Mouse (Mus musculus) liver, embryonic 13.5 days (tissue): ENCODE results near the gene Zfp462. TPM values are rescaled to one million over a fixed set of nuclear protein-coding genes. Genes with fewer than 3 reads are reported as not detected.

Experiments used
- ATAC-seq: fragments of 200-750 bp; cut with Nextera tagmentation; 2 replicates; pipeline ENCODE4 v1.8.0; 2017; ENCODE audit warnings: low read depth, mild to moderate bottlenecking, moderate number of reproducible peaks, moderate library complexity
- DNase-seq: peaks from one replicate; pipeline ENCODE4 v3.0.0; 2022
- H3K27ac ChIP-seq: fragments of 300-500 bp; sonication (generic); 2 replicates; pipeline ENCODE4 v1.5.1; 2015; ENCODE audit warnings: moderate library complexity, mild to moderate bottlenecking, inconsistent platforms
- H3K27me3 ChIP-seq: fragments of 300-500 bp; sonication (generic); 2 replicates; pipeline ENCODE4 v1.6.1; 2015; ENCODE audit warnings: mild to moderate bottlenecking, inconsistent platforms
- H3K36me3 ChIP-seq: fragments of 300-500 bp; sonication (generic); 2 replicates; pipeline ENCODE4 v1.6.1; 2015; ENCODE audit warnings: mild to moderate bottlenecking, inconsistent platforms
- H3K4me1 ChIP-seq: fragments of 300-500 bp; sonication (generic); replicated peaks from 2 replicates; pipeline ENCODE4 v1.6.1; 2015; ENCODE audit warnings: inconsistent platforms
- H3K4me2 ChIP-seq: fragments of 300-500 bp; sonication (generic); 2 replicates; pipeline ENCODE4 v1.6.1; 2015; ENCODE audit warnings: inconsistent platforms, mild to moderate bottlenecking, moderate library complexity
- H3K4me3 ChIP-seq: fragments of 300-500 bp; sonication (generic); replicated peaks from 2 replicates; pipeline ENCODE4 v1.5.1; 2015; ENCODE audit warnings: mild to moderate bottlenecking, inconsistent platforms
- H3K9ac ChIP-seq: fragments of 300-500 bp; sonication (generic); 2 replicates; pipeline ENCODE4 v1.6.1; 2015; ENCODE audit warnings: mild to moderate bottlenecking, inconsistent platforms
- H3K9me3 ChIP-seq: fragments of 300-500 bp; sonication (generic); replicated peaks from 2 replicates; pipeline ENCODE4 v1.6.1; 2016; ENCODE audit warnings: inconsistent platforms
- WGBS: fragments of 180-500 bp; shearing (Covaris S2); methylation state at CpG from one replicate; pipeline ENCODE4 v1.1.7; 2015; ENCODE audit not compliant: insufficient replicate concordance; 5-methylcytosine and 5-hydroxymethylcytosine counted together
- polyA plus RNA-seq: library from polyadenylated mRNA; unstranded; fragments of >200 nt; fragmentation: Nextera tagmentation; extraction: Ambion mirVana; gene quantifications from 2 replicates; pipeline ENCODE4 v1.2.1, GENCODE M21; 2015

Zfp462 gene
- polyA plus RNA-seq, 1 experiment from 2014 or later = 0.14 TPM

GRCm38 (mm10) chr4:55125738-55126054 lies 180.8 kb downstream of the Zfp462 start:
- WGBS = 62% methylated on average over 4 of the region's 4 CpGs
- no peak for ATAC-seq
- Histone ChIP-seq H3K4me2 (no peak overlapping the region), H3K9me3 (no peaks in the 10 kb centered on the region), H3K27ac (no peak overlapping the region), H3K36me3 (no peaks in the 10 kb centered on the region), H3K4me1 (no peaks in the 10 kb centered on the region), H3K27me3 (no peaks in the 10 kb centered on the region), H3K9ac (no peak overlapping the region), H3K4me3 (no peak overlapping the region)
- no peak for DNase-seq

- H3K4me3 ChIP-seq = no peak overlapping the region
- no peak for DNase-seq
- no peak overlapping the region for H3K9ac ChIP-seq
- 59% methylated on average over 9 of the region's 9 CpGs for WGBS
- no peak overlapping the region for H3K27ac ChIP-seq
- no peaks in the 10 kb centered on the region for H3K9me3 ChIP-seq
- no peaks in the 10 kb centered on the region for H3K36me3 ChIP-seq
- H3K27me3 ChIP-seq = no peaks in the 10 kb centered on the region
- no peak for ATAC-seq
- no peak overlapping the region for H3K4me2 ChIP-seq
- H3K4me1 ChIP-seq = no peaks in the 10 kb centered on the region
These were observed 182.5 kb downstream of the Zfp462 start for GRCm38 (mm10) chr4:55127228-55127901.

GRCm38 (mm10) chr4:55128088-55128835 lies 183.4 kb downstream of the Zfp462 start:
- no peak for ATAC-seq
- Histone ChIP-seq H3K27ac (no peak overlapping the region), H3K9me3 (no peaks in the 10 kb centered on the region), H3K4me2 (no peak overlapping the region), H3K27me3 (no peaks in the 10 kb centered on the region), H3K4me1 (no peaks in the 10 kb centered on the region), H3K9ac (no peak overlapping the region), H3K36me3 (no peaks in the 10 kb centered on the region), H3K4me3 (no peak overlapping the region)
- no peak for DNase-seq
- WGBS = 67% methylated on average over 13 of the region's 13 CpGs
